Mouse (Mus musculus) brain, embryonic 14.5 days (tissue): ENCODE measurements at regions not wholly inside any gene's neighbourhood (a gene's known extent, or its start where the extent isn't known, plus 50 kb on each side); places are given as distances from the start of the nearest gene placed in this dataset.

Experiments used
- CTCF ChIP-seq: fragments of 200-500 bp; IDR thresholded peaks from 2 replicates; pipeline ENCODE4 v1.5.1; 2012; ENCODE audit warnings: inconsistent platforms, mild to moderate bottlenecking, moderate library complexity, borderline replicate concordance; ENCODE audit not compliant: insufficient read depth, insufficient read length; ENCODE audit errors: extremely low read depth
- POLR2A ChIP-seq: fragments of 200-500 bp; IDR thresholded peaks from 2 replicates; pipeline ENCODE4 v1.6.1; 2012; ENCODE audit warnings: mild to moderate bottlenecking, inconsistent platforms, borderline replicate concordance; ENCODE audit not compliant: poor library complexity, insufficient read depth, insufficient read length, severe bottlenecking; ENCODE audit errors: extremely low read depth

GRCm38 (mm10) chr1:186249214-186249613 is 132.1 kb upstream of the Lyplal1 start:
- TF ChIP-seq CTCF (peak; percentile 16; the same call in 1 of the 2 replicates), POLR2A (no peak)
